Mouse (Mus musculus) kidney, adult 2 months (tissue): ENCODE measurements at regions not wholly inside any gene's neighbourhood (a gene's known extent, or its start where the extent isn't known, plus 50 kb on each side); places are given as distances from the start of the nearest gene placed in this dataset.

Experiments used
- CTCF ChIP-seq: fragments of 200-500 bp; conservative IDR thresholded peaks from 2 replicates; pipeline ENCODE4 v1.5.1; 2011; ENCODE audit warnings: low read depth, mild to moderate bottlenecking, control low read depth, low read length, moderate library complexity, mixed read lengths; ENCODE audit not compliant: insufficient read depth, insufficient read length
- POLR2A ChIP-seq: fragments of 200-500 bp; IDR thresholded peaks from one replicate; pipeline ENCODE4 v1.6.1; 2011; ENCODE audit warnings: low read depth, low read length, control low read depth

DNA sequence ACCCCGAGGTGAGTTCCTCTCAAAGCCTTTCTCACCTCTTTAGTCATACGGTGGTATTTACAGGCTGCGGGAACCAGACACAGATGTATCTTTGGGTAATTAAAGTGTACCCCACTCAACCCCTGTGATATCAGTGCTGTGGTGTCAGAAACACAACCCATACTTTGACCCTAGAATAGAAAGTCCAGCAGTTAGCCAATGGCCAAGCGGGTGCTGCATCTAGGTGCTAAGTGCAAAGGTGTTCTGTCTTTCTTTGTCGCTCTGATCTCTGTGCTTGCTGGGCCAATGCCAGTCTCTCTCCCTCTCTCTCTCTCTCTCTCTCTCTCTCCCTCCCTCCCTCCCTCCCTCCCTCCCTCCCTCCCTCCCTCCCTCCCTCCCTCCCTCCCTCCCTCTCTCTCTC is 107.6 kb downstream of the Cxcl12 start:
- no peak for TF ChIP-seq POLR2A
- no peak for TF ChIP-seq CTCF
